Mouse (Mus musculus): ENCODE measurements at regions not wholly inside any gene's neighbourhood (a gene's known extent, or its start where the extent isn't known, plus 50 kb on each side); places are given as distances from the start of the nearest gene placed in this dataset.

DNA sequence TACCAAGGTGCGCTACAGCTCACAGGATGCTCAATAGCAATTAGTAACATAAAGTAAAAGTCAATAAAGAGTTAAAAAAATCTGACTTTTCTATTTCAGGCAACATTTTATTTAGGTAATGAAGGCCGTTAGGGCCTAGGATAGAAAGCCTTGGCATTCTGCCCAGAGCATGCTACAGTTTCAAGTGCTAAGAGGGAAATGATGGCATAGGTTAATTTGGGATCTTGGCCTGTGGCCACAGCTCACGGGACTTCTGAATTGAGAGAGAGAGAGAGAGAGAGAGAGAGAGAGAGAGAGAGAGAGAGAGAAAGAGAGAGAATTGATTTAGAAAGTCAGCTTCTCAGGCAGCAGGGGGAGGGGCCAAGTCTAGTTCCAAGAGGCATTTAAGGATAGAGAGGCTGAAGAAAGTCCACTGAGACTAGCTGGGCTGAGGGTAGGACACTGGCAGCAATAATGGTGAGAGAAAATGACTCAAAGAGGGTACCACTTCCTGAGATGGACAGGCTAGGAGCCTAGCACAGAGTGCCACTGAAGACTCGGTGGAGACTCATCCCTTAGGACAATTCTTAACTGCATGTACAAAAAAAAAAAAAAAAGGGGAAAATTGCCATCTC is 52.6 kb upstream of the Klf14 start:
- peaks cover 10% of the 10 kb centered on the region; the same call in 1 of the 2 replicates for H3K4me1 ChIP-seq (ENCODE audit: control insufficient read depth, insufficient read depth, low read length)
- H3K36me3 ChIP-seq (ENCODE audit: control insufficient read depth, insufficient read depth, low read length): no peaks in the 10 kb centered on the region
- H3K27me3 ChIP-seq (ENCODE audit: control insufficient read depth, insufficient read depth, low read length): no peaks in the 10 kb centered on the region
- no peak overlapping the region for H3K9ac ChIP-seq (ENCODE audit: low read depth, low read length)
- peak overlapping the region; percentile 17; the same call in 1 of the 2 replicates for H3K27ac ChIP-seq (ENCODE audit: low read depth, low read length)
- 34% methylated on average over 4 of the region's 4 CpGs for WGBS
- no peak overlapping the region for H3K4me2 ChIP-seq (replicated peaks; ENCODE audit: low read depth, low read length)
- peak; percentile 86 for ATAC-seq (ENCODE audit: low FRiP score, low TSS enrichment)
- no peak overlapping the region for H3K4me3 ChIP-seq (ENCODE audit: low read length)
- H3K9me3 ChIP-seq (ENCODE audit: control insufficient read depth, low read length): 0 out of 2 replicates have a peak, but pooled peaks cover 3% of the 10 kb centered on the region

GRCm38 (mm10) chr6:31016566-31016965 is 57.7 kb upstream of the Klf14 start:
- peaks cover 6% of the 10 kb centered on the region; the same call in 1 of the 2 replicates for H3K4me1 ChIP-seq (ENCODE audit: control insufficient read depth, insufficient read depth, low read length)
- 30% methylated on average over 7 of the region's 7 CpGs for whole genome bisulfite sequencing
- H3K27ac ChIP-seq (ENCODE audit: low read depth, low read length): no peak overlapping the region
- no peak for ATAC-seq (ENCODE audit: low FRiP score, low TSS enrichment)
- no peak overlapping the region for H3K9ac ChIP-seq (ENCODE audit: low read depth, low read length)
- H3K36me3 ChIP-seq (ENCODE audit: control insufficient read depth, insufficient read depth, low read length): no peaks in the 10 kb centered on the region
- H3K4me2 ChIP-seq (replicated peaks; ENCODE audit: low read depth, low read length): no peak overlapping the region
- no peaks in the 10 kb centered on the region for H3K27me3 ChIP-seq (ENCODE audit: control insufficient read depth, insufficient read depth, low read length)
- H3K9me3 ChIP-seq (ENCODE audit: control insufficient read depth, low read length): 0 out of 2 replicates have a peak, but pooled peaks cover 3% of the 10 kb centered on the region
- H3K4me3 ChIP-seq (ENCODE audit: low read length): no peak overlapping the region

- Histone ChIP-seq H3K36me3 (ENCODE audit: control insufficient read depth, insufficient read depth, low read length) (no peaks in the 10 kb centered on the region), H3K27me3 (ENCODE audit: control insufficient read depth, insufficient read depth, low read length) (no peaks in the 10 kb centered on the region), H3K27ac (ENCODE audit: low read depth, low read length) (no peak overlapping the region), H3K9me3 (ENCODE audit: control insufficient read depth, low read length) (no peaks in the 10 kb centered on the region), H3K4me2 (replicated peaks; ENCODE audit: low read depth, low read length) (no peak overlapping the region), H3K4me1 (ENCODE audit: control insufficient read depth, insufficient read depth, low read length) (no peaks in the 10 kb centered on the region), H3K9ac (ENCODE audit: low read depth, low read length) (no peak overlapping the region), H3K4me3 (ENCODE audit: low read length) (no peak overlapping the region)
- ATAC-seq (ENCODE audit: low FRiP score, low TSS enrichment): no peak
- 88% methylated on average over 5 of the region's 5 CpGs for WGBS
These were observed 62.9 kb upstream of the Klf14 start for GRCm38 (mm10) chr6:31021776-31022175.

DNA sequence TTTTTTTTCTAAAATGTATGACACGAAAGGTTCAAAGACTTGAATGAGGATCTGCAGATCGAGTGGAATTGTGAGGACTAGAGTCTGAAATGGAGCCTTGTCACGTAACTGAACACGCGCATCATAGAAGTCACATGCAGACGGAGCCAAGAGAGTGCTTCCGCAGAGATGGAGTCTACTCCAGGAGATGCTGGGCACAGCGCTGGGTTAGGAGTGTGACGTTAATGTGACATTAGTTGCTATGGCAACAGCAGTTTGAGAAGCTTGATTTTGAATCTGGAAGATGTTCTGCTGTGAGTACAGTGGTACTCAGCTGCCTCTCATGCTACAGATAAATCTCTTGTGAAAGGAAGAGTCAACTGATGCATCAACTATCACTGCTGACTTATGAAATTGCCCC is 70.9 kb upstream of the Klf14 start:
- Histone ChIP-seq H3K9me3 (ENCODE audit: control insufficient read depth, low read length) (no peaks in the 10 kb centered on the region), H3K36me3 (ENCODE audit: control insufficient read depth, insufficient read depth, low read length) (no peaks in the 10 kb centered on the region), H3K4me3 (ENCODE audit: low read length) (no peak overlapping the region), H3K9ac (ENCODE audit: low read depth, low read length) (no peak overlapping the region), H3K4me1 (ENCODE audit: control insufficient read depth, insufficient read depth, low read length) (no peaks in the 10 kb centered on the region), H3K4me2 (replicated peaks; ENCODE audit: low read depth, low read length) (no peak overlapping the region), H3K27me3 (ENCODE audit: control insufficient read depth, insufficient read depth, low read length) (no peaks in the 10 kb centered on the region), H3K27ac (ENCODE audit: low read depth, low read length) (no peak overlapping the region)
- ATAC-seq (ENCODE audit: low FRiP score, low TSS enrichment): no peak
- 91% methylated on average over 9 of the region's 9 CpGs for WGBS

DNA sequence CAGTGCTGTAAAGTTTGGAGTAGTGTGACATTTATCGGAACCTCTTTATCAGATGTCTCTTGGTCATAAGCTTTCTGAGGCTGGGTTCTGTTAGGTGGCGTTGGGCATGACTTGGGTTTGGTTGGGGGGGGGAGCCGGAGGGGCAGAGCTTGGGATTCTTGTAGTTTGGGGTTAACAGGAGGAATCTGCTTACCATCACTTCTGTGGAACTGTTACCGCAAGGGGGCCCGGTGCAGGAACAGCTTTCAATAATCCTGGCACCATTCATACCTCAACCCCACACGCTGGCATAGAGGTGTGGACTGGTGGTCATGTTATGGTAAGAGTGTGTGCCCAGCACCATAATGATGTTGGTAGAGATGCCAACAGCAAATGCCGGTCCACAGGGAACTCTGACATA is 72.1 kb upstream of the Klf14 start:
- no peak overlapping the region for H3K4me3 ChIP-seq (ENCODE audit: low read length)
- no peaks in the 10 kb centered on the region for H3K27me3 ChIP-seq (ENCODE audit: control insufficient read depth, insufficient read depth, low read length)
- H3K9me3 ChIP-seq (ENCODE audit: control insufficient read depth, low read length): no peaks in the 10 kb centered on the region
- H3K4me1 ChIP-seq (ENCODE audit: control insufficient read depth, insufficient read depth, low read length): no peaks in the 10 kb centered on the region
- no peak overlapping the region for H3K27ac ChIP-seq (ENCODE audit: low read depth, low read length)
- H3K9ac ChIP-seq (ENCODE audit: low read depth, low read length): no peak overlapping the region
- WGBS: 92% methylated on average over 7 of the region's 7 CpGs
- no peak overlapping the region for H3K4me2 ChIP-seq (replicated peaks; ENCODE audit: low read depth, low read length)
- H3K36me3 ChIP-seq (ENCODE audit: control insufficient read depth, insufficient read depth, low read length): no peaks in the 10 kb centered on the region
- no peak for ATAC-seq (ENCODE audit: low FRiP score, low TSS enrichment)

DNA sequence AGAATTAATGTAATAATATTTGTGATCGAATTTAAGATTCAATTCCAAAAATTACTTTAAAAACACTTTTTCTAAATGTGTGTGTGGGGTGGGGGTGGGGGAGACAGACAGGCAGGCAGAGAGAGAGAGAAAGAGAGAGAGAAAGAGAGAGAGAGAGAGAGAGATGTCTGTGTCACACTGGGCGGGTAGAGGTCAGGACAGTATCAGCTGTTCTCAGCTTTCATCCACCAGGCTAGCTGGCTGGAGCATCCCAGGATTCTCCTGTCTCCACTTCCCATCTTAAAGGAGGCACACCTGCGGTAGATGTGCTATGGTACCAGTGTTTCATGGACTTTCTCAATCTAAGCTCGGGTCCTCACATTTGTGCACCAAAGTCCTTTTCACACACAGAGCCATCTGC is 73.3 kb upstream of the Klf14 start:
- ATAC-seq (ENCODE audit: low FRiP score, low TSS enrichment): no peak
- H3K36me3 ChIP-seq (ENCODE audit: control insufficient read depth, insufficient read depth, low read length): no peaks in the 10 kb centered on the region
- H3K4me1 ChIP-seq (ENCODE audit: control insufficient read depth, insufficient read depth, low read length): no peaks in the 10 kb centered on the region
- H3K9ac ChIP-seq (ENCODE audit: low read depth, low read length): no peak overlapping the region
- 80% methylated on average over 4 of the region's 4 CpGs for WGBS
- no peak overlapping the region for H3K4me3 ChIP-seq (ENCODE audit: low read length)
- H3K27me3 ChIP-seq (ENCODE audit: control insufficient read depth, insufficient read depth, low read length): no peaks in the 10 kb centered on the region
- H3K27ac ChIP-seq (ENCODE audit: low read depth, low read length): no peak overlapping the region
- H3K4me2 ChIP-seq (replicated peaks; ENCODE audit: low read depth, low read length): no peak overlapping the region
- H3K9me3 ChIP-seq (ENCODE audit: control insufficient read depth, low read length): no peaks in the 10 kb centered on the region

DNA sequence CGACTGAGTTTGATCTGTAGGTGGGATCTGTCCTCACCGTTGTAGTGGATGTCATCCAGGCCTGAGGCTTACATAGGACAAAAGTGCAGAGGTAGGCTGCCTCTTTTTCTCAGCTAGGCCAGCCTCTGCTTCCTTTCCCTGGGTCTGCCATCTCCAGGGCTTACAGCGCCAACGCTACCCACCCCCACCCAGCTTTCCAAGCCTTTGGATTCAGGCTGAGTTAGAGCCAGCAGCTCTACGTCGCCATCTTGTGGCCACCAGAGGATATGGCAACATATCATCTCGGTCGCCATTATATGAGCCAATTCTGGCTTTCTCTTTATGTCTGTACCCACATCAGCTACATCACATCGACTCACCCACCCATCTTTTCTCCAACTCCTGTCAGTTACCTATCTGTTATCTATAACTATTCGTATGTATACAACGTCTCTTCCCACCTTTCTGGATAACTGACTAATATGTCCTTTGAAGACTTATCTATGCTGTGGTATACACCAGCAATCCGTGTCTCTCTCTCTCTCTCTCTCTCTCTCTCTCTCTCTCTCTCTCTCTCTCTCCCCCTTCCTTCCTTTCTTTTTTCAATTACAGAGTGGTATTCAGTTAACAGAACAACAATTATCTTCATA is 74.2 kb upstream of the Klf14 start:
- Histone ChIP-seq H3K9ac (ENCODE audit: low read depth, low read length) (no peak overlapping the region), H3K4me3 (ENCODE audit: low read length) (no peak overlapping the region), H3K4me1 (ENCODE audit: control insufficient read depth, insufficient read depth, low read length) (no peaks in the 10 kb centered on the region), H3K36me3 (ENCODE audit: control insufficient read depth, insufficient read depth, low read length) (no peaks in the 10 kb centered on the region), H3K4me2 (replicated peaks; ENCODE audit: low read depth, low read length) (no peak overlapping the region), H3K27ac (ENCODE audit: low read depth, low read length) (no peak overlapping the region), H3K9me3 (ENCODE audit: control insufficient read depth, low read length) (no peaks in the 10 kb centered on the region), H3K27me3 (ENCODE audit: control insufficient read depth, insufficient read depth, low read length) (no peaks in the 10 kb centered on the region)
- 12% methylated on average over 12 of the region's 12 CpGs for WGBS
- peak; percentile 84 for ATAC-seq (ENCODE audit: low FRiP score, low TSS enrichment)

DNA sequence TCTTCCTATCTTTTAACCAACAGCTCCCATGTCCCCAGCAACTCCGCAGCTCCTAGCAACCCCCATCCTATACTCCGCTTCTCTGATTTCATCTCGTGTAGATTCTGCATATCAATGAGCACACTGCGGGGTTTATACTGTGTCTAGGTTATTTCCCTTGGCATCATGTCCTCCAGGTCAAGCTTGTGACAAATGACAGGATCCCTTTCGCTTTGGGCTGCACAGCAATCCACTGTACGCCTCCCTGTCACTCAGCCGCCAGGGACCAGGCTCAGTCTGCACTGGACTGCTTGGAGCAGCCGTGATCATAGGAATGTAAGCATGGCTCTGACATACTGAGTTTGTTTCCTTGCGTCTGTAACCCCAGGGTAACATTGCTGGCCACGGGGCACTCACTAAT is 75.9 kb upstream of the Klf14 start:
- WGBS: 62% methylated on average over 10 of the region's 10 CpGs
- no peak overlapping the region for H3K27ac ChIP-seq (ENCODE audit: low read depth, low read length)
- no peak for ATAC-seq (ENCODE audit: low FRiP score, low TSS enrichment)

GRCm38 (mm10) chr6:31037801-31038395 is 79.0 kb upstream of the Klf14 start:
- no peaks in the 10 kb centered on the region for H3K9me3 ChIP-seq (ENCODE audit: control insufficient read depth, low read length)
- 74% methylated on average over 20 of the region's 20 CpGs for WGBS
- no peaks in the 10 kb centered on the region for H3K36me3 ChIP-seq (ENCODE audit: control insufficient read depth, insufficient read depth, low read length)
- H3K27ac ChIP-seq (ENCODE audit: low read depth, low read length): no peak overlapping the region
- H3K27me3 ChIP-seq (ENCODE audit: control insufficient read depth, insufficient read depth, low read length): no peaks in the 10 kb centered on the region
- no peak overlapping the region for H3K4me3 ChIP-seq (ENCODE audit: low read length)
- H3K4me2 ChIP-seq (replicated peaks; ENCODE audit: low read depth, low read length): no peak overlapping the region
- H3K9ac ChIP-seq (ENCODE audit: low read depth, low read length): no peak overlapping the region
- ATAC-seq (ENCODE audit: low FRiP score, low TSS enrichment): no peak
- H3K4me1 ChIP-seq (ENCODE audit: control insufficient read depth, insufficient read depth, low read length): no peaks in the 10 kb centered on the region

More for the DNA sequence above, 75.9 kb upstream of the Klf14 start:
- H3K4me3 ChIP-seq (ENCODE audit: low read length): no peak overlapping the region
- no peak overlapping the region for H3K4me2 ChIP-seq (replicated peaks; ENCODE audit: low read depth, low read length)
- no peaks in the 10 kb centered on the region for H3K4me1 ChIP-seq (ENCODE audit: control insufficient read depth, insufficient read depth, low read length)
- H3K9ac ChIP-seq (ENCODE audit: low read depth, low read length): no peak overlapping the region
- H3K36me3 ChIP-seq (ENCODE audit: control insufficient read depth, insufficient read depth, low read length): no peaks in the 10 kb centered on the region
- no peaks in the 10 kb centered on the region for H3K9me3 ChIP-seq (ENCODE audit: control insufficient read depth, low read length)
- H3K27me3 ChIP-seq (ENCODE audit: control insufficient read depth, insufficient read depth, low read length): no peaks in the 10 kb centered on the region
